Mouse (Mus musculus): Measurements from ENCODE around the gene Hmgb2. TPM values are rescaled to one million over a fixed set of nuclear protein-coding genes. Genes with fewer than 3 reads are reported as not detected.

The Hmgb2 gene
- polyA plus RNA-seq, 1 experiment from 2014 or later, result 94.8 TPM

DNA sequence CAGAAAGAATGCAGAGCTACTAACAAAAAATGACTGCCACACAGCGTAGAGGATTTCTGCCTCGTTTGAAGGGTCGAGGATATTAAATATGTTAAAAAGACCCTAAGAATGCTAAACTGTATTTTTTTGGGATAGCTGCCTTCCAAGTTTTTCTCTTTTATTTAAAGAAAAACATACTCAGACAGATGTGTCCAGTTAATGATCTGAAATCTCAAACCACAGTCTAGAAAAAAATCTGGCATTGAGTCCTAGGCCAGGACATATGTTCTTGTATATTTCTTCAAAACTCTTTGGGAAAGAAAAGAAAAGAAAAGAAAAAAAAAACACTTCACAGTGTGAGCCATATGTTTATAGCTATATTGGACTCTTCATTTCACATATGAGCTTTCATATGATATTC is 51.0 kb downstream of the Hmgb2 start:
- Histone ChIP-seq H3K36me3 (ENCODE audit: insufficient read depth, low read length) (no peaks in the 10 kb centered on the region), H3K27ac (ENCODE audit: low read length) (no peak overlapping the region), H3K9ac (replicated peaks; ENCODE audit: low read depth) (no peak overlapping the region), H3K9me3 (ENCODE audit: low read length) (no peaks in the 10 kb centered on the region), H3K4me3 (ENCODE audit: low read depth, low read length) (no peak overlapping the region), H3K4me1 (ENCODE audit: insufficient read depth, low read depth, low read length) (no peaks in the 10 kb centered on the region), H3K27me3 (replicated peaks; ENCODE audit: insufficient read depth, low read length) (no peaks in the 10 kb centered on the region), H3K4me2 (replicated peaks; ENCODE audit: low read depth, low read length) (no peak overlapping the region)
- 54% methylated on average over 3 of the region's 3 CpGs for WGBS
- DNase-seq (ENCODE audit: low spot score), result no peak
- ATAC-seq, result no peak
- TF ChIP-seq EP300 (IDR thresholded peaks at IDR 0.05), result no peak
- no peak for TF ChIP-seq CTCF (IDR thresholded peaks at IDR 0.05)

DNA sequence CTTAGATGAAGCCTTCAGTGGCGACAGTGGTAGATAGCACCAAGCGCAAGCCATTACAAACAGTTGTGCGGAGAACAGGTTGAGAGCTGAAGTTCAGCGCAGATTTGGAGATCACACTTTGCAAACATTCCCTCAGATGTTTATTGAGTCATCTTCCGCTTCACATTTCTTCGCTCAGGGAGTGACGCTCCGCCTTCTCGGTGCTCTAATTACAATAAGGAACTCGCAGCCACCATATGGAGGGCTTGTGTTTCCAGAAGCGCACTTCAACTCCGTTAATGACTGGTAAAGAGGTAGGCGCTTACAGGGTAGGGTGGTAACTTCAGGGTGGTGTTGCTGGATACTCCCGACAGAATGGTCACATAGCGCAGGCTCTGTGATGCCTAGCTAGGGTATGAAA is 52.0 kb downstream of the Hmgb2 start:
- H3K9ac ChIP-seq (replicated peaks; ENCODE audit: low read depth), result no peak overlapping the region
- H3K27me3 ChIP-seq (replicated peaks; ENCODE audit: insufficient read depth, low read length), result no peaks in the 10 kb centered on the region
- H3K4me1 ChIP-seq (ENCODE audit: insufficient read depth, low read depth, low read length), result no peaks in the 10 kb centered on the region
- 86% methylated on average over 15 of the region's 15 CpGs for WGBS
- no peak overlapping the region for H3K27ac ChIP-seq (ENCODE audit: low read length)
- no peaks in the 10 kb centered on the region for H3K36me3 ChIP-seq (ENCODE audit: insufficient read depth, low read length)
- ATAC-seq (no peak), DNase-seq (ENCODE audit: low spot score) (no peak)
- no peaks in the 10 kb centered on the region for H3K9me3 ChIP-seq (ENCODE audit: low read length)
- no peak overlapping the region for H3K4me3 ChIP-seq (ENCODE audit: low read depth, low read length)
- H3K4me2 ChIP-seq (replicated peaks; ENCODE audit: low read depth, low read length), result no peak overlapping the region
- TF ChIP-seq EP300 (IDR thresholded peaks at IDR 0.05) (no peak), CTCF (IDR thresholded peaks at IDR 0.05) (no peak)

DNA sequence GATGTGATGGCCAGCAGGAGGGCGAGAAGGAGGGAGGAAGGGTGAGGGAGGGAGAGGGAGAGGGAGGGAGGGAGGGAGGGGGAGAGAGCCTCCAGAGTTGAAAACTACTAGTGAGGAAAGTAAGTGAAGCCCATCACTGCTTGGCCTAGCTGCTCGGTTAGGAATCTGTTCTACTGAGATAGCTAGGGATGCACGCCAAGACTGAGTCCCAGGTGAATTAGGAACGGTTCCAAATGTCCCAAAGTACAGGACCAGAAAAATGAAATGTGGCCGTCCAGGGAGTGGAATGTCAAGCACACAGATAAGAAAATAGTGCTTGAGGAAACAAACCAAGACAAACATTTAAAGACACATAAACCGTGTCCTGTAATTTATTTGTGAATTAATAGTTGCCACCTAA is 53.3 kb downstream of the Hmgb2 start:
- Histone ChIP-seq H3K9me3 (ENCODE audit: low read length) (no peaks in the 10 kb centered on the region), H3K4me1 (ENCODE audit: insufficient read depth, low read depth, low read length) (no peaks in the 10 kb centered on the region), H3K27ac (ENCODE audit: low read length) (no peak overlapping the region), H3K36me3 (ENCODE audit: insufficient read depth, low read length) (no peaks in the 10 kb centered on the region), H3K9ac (replicated peaks; ENCODE audit: low read depth) (no peak overlapping the region), H3K27me3 (replicated peaks; ENCODE audit: insufficient read depth, low read length) (no peaks in the 10 kb centered on the region), H3K4me3 (ENCODE audit: low read depth, low read length) (no peak overlapping the region), H3K4me2 (replicated peaks; ENCODE audit: low read depth, low read length) (no peak overlapping the region)
- WGBS, result 42% methylated on average over 6 of the region's 6 CpGs
- no peak for TF ChIP-seq EP300 (IDR thresholded peaks at IDR 0.05)
- no peak for TF ChIP-seq CTCF (IDR thresholded peaks at IDR 0.05)
- ATAC-seq (no peak), DNase-seq (ENCODE audit: low spot score) (no peak)

Other genes starting within 250 kb of the Hmgb2 start
- gene Hand2, start 190.9 kb upstream of the Hmgb2 start, polyA plus RNA-seq (2015; fragmentation: Nextera tagmentation; extraction: Ambion mirVana), result 0.12 and 0.14 TPM in 2 replicates
- gene Scrg1, start 56.0 kb upstream of the Hmgb2 start, polyA plus RNA-seq (2015; fragmentation: Nextera tagmentation; extraction: Ambion mirVana), result 0.47 and 0.55 TPM in 2 replicates
- gene Sap30, start 24.0 kb upstream of the Hmgb2 start, polyA plus RNA-seq (2015; fragmentation: Nextera tagmentation; extraction: Ambion mirVana), result 17.3 and 18.5 TPM in 2 replicates
- 5.0 and 5.7 TPM in 2 replicates for gene Galnt7, start 141.1 kb downstream of the Hmgb2 start, polyA plus RNA-seq (2015; fragmentation: Nextera tagmentation; extraction: Ambion mirVana)